Mouse (Mus musculus) bone marrow macrophage, adult 2 months (primary cell): ENCODE results near the gene Setd2.

ENCODE experiments used
- CTCF ChIP-seq: IDR thresholded peaks from 2 replicates; pipeline ENCODE4 v1.5.1; 2012; ENCODE audit warnings: low read depth, mild to moderate bottlenecking, low read length, moderate library complexity
- POLR2A ChIP-seq: IDR thresholded peaks from 2 replicates; pipeline ENCODE4 v1.6.1; 2012; ENCODE audit warnings: mild to moderate bottlenecking, low read depth, low read length, borderline replicate concordance

- 0 out of 2 replicates have a peak, but pooled peaks have one; percentile 19 for TF ChIP-seq CTCF
- TF ChIP-seq POLR2A = no peak
These were observed 395 bp upstream of the Setd2 start for GRCm38 (mm10) chr9:110531914-110532489.
